Mouse (Mus musculus) bone marrow, adult 2 months (tissue): ENCODE data around the gene Trim29.

Experiments
- CTCF ChIP-seq: fragments of 200-500 bp; IDR thresholded peaks from 2 replicates; pipeline ENCODE4 v1.5.1; 2011; ENCODE audit warnings: low read length, control low read depth; ENCODE audit not compliant: control insufficient read depth, insufficient read depth
- POLR2A ChIP-seq: fragments of 200-500 bp; IDR thresholded peaks from 2 replicates; pipeline ENCODE4 v1.6.1; 2011; ENCODE audit warnings: low read depth, mild to moderate bottlenecking, control low read depth, low read length, borderline replicate concordance; ENCODE audit not compliant: control insufficient read depth

DNA sequence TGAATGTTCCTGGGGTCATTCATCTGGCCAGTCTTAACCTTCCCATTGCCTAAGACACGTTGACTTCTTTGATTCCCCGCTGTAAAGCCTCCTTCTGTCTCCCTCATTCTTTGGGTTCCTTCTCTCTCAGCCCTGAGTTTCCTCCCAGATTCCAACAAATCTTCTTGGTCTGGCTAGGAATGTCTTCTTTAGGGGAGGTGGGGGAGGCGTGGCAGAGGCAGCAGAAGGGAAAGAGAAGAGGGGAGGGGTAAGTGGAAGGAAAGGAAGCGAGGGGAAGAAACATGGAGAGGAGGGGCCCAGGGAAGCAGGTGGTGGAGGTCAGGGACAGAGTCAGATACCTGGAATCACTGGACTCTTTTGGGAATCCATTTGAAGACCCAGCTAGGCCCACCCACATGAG is 48.3 kb upstream of the Trim29 start:
- TF ChIP-seq CTCF: no peak
- TF ChIP-seq POLR2A: no peak
